Mouse (Mus musculus) brain, embryonic 18.5 days (tissue): ENCODE measurements around the gene Gm10228.
"Not testable (repeated sequence)": the region's sequence is repeated elsewhere in the genome, so short reads cannot be mapped to it uniquely, and the experiment has no call there.

Experiments
- DNase-seq: peaks from one replicate; pipeline ENCODE4 v3.0.0-alpha.2; 2012; ENCODE audit warnings: low read depth, low spot score

Gene Gm10228

GRCm38 (mm10) chr16:89041372-89041771 lies at the start of gene Gm10228:
TSS of gene Gm10228 (minus strand) at chr16:89041472.
- not testable (repeated sequence) for DNase-seq

GRCm38 (mm10) chr16:89071041-89071440 lies 29.8 kb upstream of the Gm10228 start:
- not testable (repeated sequence) for DNase-seq

- DNase-seq: not testable (repeated sequence)
Observed at GRCm38 (mm10) chr16:89063902-89064301, 22.6 kb upstream of the Gm10228 start, which contains the start of gene 1110025L11Rik. TSS of gene 1110025L11Rik (minus strand) at chr16:89064002.

GRCm38 (mm10) chr16:89047783-89048182 lies 6.5 kb upstream of the Gm10228 start, which contains the start of gene Krtap6-5:
TSS of gene Krtap6-5 (minus strand) at chr16:89047883.
- no peak for DNase-seq

GRCm38 (mm10) chr16:89031399-89031798 lies 9.9 kb downstream of the Gm10228 start, which contains the start of gene Krtap6-1:
TSS of gene Krtap6-1 (plus strand) at chr16:89031699.
- DNase-seq: not testable (repeated sequence)

- not testable (repeated sequence) for DNase-seq
Observed at GRCm38 (mm10) chr16:89014984-89015383, 26.3 kb downstream of the Gm10228 start, which contains the start of gene Gm10229. TSS of gene Gm10229 (plus strand) at chr16:89015284.

- DNase-seq: no peak
Observed at GRCm38 (mm10) chr16:89013973-89014372, 27.3 kb downstream of the Gm10228 start.

- DNase-seq: no peak
Observed at GRCm38 (mm10) chr16:89010659-89011058, 30.6 kb downstream of the Gm10228 start, which contains the start of gene Krtap22-2. TSS of gene Krtap22-2 (minus strand) at chr16:89010759.
